Mouse (Mus musculus): ENCODE data around the gene Rap1a. TPM values are rescaled to one million over a fixed set of nuclear protein-coding genes. Genes with fewer than 3 reads are reported as not detected.

Gene Rap1a
- polyA plus RNA-seq, 1 experiment from 2014 or later, result 67.8 TPM

DNA sequence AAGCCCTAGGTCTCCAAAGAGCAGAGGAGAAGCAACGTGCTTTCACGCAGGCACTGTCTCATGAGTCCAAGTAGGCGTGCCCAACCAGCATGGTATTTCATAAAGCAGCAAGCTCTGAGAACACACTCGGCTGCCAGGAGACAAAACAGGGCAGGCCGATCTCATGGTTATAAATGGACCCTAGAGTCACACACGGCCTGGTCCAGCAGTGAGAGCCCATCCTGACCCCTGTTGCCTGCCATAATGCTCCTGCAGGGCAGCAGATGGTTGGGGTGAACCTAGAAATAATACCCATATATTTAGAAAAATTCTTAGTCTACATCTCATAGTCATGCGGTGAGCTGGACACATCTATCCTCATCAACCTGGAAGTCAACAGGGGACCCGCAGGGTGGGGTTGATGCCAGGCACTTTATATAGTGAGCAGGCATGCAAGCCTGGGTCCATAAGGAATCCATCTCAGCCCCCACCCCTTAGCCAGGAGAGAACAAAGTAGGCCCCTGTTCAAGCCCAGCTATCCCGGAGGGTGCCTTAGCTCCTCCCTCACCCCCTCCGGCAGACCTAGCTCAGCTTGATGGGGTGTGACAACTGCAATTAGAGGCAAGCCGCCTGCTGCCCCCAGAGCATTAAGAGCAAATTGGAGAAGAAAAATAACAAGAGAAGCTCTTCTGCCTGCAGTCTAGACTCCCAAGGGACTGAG, 83.1 kb downstream of the Rap1a start:
- Histone ChIP-seq H3K27me3 (ENCODE audit: control insufficient read depth, insufficient read depth, low read length) (no peaks in the 10 kb centered on the region), H3K9me3 (ENCODE audit: control insufficient read depth, low read length) (no peaks in the 10 kb centered on the region), H3K4me3 (replicated peaks; ENCODE audit: low read length) (no peak overlapping the region), H3K9ac (no peak overlapping the region; the same call in 1 of the 2 replicates), H3K36me3 (replicated peaks; ENCODE audit: control insufficient read depth, insufficient read depth) (no peaks in the 10 kb centered on the region; the same call in 1 of the 2 replicates), H3K4me2 (replicated peaks) (no peak overlapping the region), H3K27ac (peak overlapping the region; percentile 17; the same call in 1 of the 2 replicates), H3K4me1 (replicated peaks; ENCODE audit: control insufficient read depth, insufficient read depth, low read length) (peaks cover 16% of the 10 kb centered on the region; the same call in 1 of the 2 replicates)
- DNase-seq (ENCODE audit: low spot score) (peak; percentile 44), ATAC-seq (ENCODE audit: low FRiP score) (peak; percentile 54)
- WGBS, result 38% methylated on average over 11 of the region's 11 CpGs

DNA sequence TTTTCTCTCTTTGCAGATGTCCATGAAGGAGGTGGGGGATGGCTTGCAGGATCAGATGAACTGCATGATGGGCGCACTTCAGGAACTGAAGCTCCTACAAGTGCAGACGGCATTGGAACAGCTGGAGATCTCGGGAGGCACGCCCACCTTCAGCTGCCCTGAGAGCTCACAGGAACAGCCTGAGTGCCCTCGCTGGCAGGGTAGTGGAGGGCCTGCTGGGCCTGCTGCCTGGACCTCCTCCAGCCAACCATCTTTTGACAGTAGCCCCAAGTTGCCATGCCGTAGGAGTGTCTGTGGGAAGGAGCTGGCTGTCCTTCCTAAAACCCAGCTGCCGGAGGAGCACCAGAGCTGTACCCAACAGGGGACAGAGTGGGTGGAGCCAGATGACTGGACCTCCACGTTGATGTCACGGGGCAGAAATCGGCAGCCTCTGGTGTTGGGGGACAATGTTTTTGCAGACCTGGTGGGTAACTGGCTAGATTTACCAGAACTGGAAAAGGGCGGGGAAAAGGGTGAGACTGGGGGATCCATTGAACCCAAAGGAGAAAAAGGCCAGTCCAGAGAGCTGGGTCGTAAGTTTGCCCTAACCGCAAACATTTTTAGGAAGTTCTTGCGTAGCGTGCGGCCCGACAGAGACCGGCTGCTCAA, 84.7 kb downstream of the Rap1a start:
- 61% methylated on average over 18 of the region's 18 CpGs for WGBS
- Histone ChIP-seq H3K4me1 (replicated peaks; ENCODE audit: control insufficient read depth, insufficient read depth, low read length) (peaks cover 16% of the 10 kb centered on the region; the same call in 1 of the 2 replicates), H3K4me2 (replicated peaks) (no peak overlapping the region), H3K9ac (no peak overlapping the region), H3K9me3 (ENCODE audit: control insufficient read depth, low read length) (no peaks in the 10 kb centered on the region), H3K27me3 (ENCODE audit: control insufficient read depth, insufficient read depth, low read length) (no peaks in the 10 kb centered on the region), H3K4me3 (replicated peaks; ENCODE audit: low read length) (no peak overlapping the region), H3K36me3 (replicated peaks; ENCODE audit: control insufficient read depth, insufficient read depth) (no peaks in the 10 kb centered on the region; the same call in 1 of the 2 replicates), H3K27ac (no peak overlapping the region)
- no peak for ATAC-seq (ENCODE audit: low FRiP score)
- no peak for DNase-seq (ENCODE audit: low spot score)

DNA sequence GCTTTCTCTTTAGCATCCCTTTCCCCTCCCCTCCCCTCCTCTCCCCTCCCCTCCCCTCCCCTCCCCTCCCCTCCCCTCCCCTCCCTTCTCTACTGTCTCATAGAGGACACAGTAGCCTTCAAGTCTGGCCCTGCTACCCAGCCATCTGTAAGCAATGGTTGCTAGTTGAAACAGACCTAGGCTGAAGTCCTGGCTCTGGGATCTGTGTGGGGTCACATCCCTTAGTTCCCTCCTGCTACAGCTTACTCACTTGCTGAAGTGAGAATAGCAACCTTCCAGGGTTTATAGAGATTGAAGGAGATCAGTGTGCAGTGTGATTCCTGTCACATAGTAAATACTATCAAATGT, 86.3 kb downstream of the Rap1a start:
- Histone ChIP-seq H3K27ac (no peak overlapping the region), H3K9ac (no peak overlapping the region), H3K4me3 (replicated peaks; ENCODE audit: low read length) (no peak overlapping the region), H3K27me3 (ENCODE audit: control insufficient read depth, insufficient read depth, low read length) (no peaks in the 10 kb centered on the region), H3K36me3 (replicated peaks; ENCODE audit: control insufficient read depth, insufficient read depth) (no peaks in the 10 kb centered on the region; the same call in 1 of the 2 replicates), H3K4me2 (replicated peaks) (no peak overlapping the region), H3K9me3 (ENCODE audit: control insufficient read depth, low read length) (no peaks in the 10 kb centered on the region), H3K4me1 (replicated peaks; ENCODE audit: control insufficient read depth, insufficient read depth, low read length) (peaks cover 16% of the 10 kb centered on the region; the same call in 1 of the 2 replicates)
- ATAC-seq (ENCODE audit: low FRiP score), result no peak
- no peak for DNase-seq (ENCODE audit: low spot score)

DNA sequence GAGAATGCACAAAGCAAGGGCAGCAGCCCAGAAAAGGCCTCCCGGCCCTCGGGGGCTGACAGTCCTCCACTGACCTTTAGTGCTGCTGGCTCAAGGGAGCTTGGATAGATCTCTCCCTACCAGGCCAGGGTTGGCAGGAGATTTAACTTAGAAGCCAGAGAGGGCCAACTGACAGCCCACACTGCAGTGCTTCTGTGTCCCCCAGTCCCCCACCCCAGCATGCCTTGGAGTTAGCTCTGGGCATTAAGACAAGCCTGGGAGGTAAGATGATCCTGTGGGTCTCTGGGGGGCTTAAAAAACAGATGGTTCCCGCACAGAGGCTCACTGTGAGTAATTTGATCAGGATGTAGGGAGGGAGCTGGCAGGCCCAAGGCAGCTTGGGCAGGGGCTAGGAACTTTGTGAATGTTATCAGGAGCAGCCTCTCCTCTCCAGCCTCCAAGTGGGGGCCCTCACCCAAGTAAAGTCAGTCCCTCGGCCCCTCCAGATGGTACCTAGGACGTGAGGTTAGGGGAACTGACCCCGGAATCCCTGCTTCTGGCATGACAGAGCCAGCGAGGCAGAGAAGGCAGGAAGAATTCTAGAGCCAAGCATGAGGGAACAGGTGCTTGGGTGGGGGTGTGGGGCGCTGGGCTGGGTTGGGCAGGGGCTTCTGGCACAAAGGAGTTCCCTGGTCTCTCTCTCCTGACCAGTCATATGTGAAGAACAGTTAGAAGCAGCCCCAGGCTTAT, 86.9 kb downstream of the Rap1a start:
- H3K4me2 ChIP-seq (replicated peaks), result no peak overlapping the region
- no peaks in the 10 kb centered on the region for H3K9me3 ChIP-seq (ENCODE audit: control insufficient read depth, low read length)
- DNase-seq (ENCODE audit: low spot score) (no peak), ATAC-seq (ENCODE audit: low FRiP score) (peak; percentile 44; the same call in 1 of the 2 replicates)
- H3K27me3 ChIP-seq (ENCODE audit: control insufficient read depth, insufficient read depth, low read length), result no peaks in the 10 kb centered on the region
- peak overlapping the region; percentile 2; the same call in 1 of the 2 replicates for H3K27ac ChIP-seq
- 15% methylated on average over 8 of the region's 8 CpGs for WGBS
- no peaks in the 10 kb centered on the region; the same call in 1 of the 2 replicates for H3K36me3 ChIP-seq (replicated peaks; ENCODE audit: control insufficient read depth, insufficient read depth)
- H3K4me3 ChIP-seq (replicated peaks; ENCODE audit: low read length), result no peak overlapping the region
- no peak overlapping the region for H3K9ac ChIP-seq
- peaks cover 12% of the 10 kb centered on the region; the same call in 1 of the 2 replicates for H3K4me1 ChIP-seq (replicated peaks; ENCODE audit: control insufficient read depth, insufficient read depth, low read length)

DNA sequence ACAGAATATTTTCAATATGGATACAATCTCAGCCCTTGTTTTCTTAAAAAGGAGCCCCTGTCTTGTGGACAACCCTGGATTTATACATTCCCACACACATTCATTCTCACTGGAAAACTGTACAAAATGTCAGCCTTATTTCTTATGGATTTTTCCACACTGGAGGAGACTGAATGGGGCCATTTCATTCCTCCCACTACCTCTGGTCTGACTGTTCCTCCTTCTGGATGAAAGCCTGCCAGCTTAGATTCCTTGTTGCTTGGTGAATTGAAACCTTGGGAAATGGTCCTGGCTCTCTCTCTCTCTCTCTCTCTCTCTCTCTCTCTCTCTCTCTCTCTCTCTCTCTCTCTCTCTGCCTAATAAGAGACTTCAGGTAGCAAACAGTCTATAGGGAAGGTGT, 88.3 kb downstream of the Rap1a start:
- Histone ChIP-seq H3K36me3 (replicated peaks; ENCODE audit: control insufficient read depth, insufficient read depth) (no peaks in the 10 kb centered on the region; the same call in 1 of the 2 replicates), H3K4me1 (replicated peaks; ENCODE audit: control insufficient read depth, insufficient read depth, low read length) (peaks cover 3% of the 10 kb centered on the region; the same call in 1 of the 2 replicates), H3K9me3 (ENCODE audit: control insufficient read depth, low read length) (no peaks in the 10 kb centered on the region), H3K27ac (no peak overlapping the region), H3K4me3 (replicated peaks; ENCODE audit: low read length) (no peak overlapping the region), H3K27me3 (ENCODE audit: control insufficient read depth, insufficient read depth, low read length) (no peaks in the 10 kb centered on the region; the same call in 1 of the 2 replicates), H3K4me2 (replicated peaks) (no peak overlapping the region), H3K9ac (no peak overlapping the region)
- ATAC-seq (ENCODE audit: low FRiP score), result no peak
- DNase-seq (ENCODE audit: low spot score), result no peak

DNA sequence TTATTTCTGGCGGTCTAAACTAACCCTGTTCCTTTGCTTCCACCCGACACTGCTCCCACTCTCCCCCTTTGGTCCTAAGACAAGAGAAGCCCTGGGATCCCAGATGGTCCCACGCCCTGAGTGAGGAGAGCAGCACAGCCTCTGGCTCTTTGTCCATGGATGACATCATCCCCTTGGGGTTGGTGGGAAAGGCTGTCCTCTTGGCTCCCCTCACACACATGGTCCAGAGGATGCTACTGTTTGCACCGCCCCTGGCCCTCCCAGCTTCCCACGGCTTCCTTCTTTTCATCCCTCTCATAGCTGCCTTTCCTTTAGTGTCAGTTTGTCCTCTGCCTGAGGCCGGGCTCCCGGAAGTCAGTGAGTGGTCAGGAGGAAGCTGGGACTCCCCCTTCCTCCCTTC, 89.4 kb downstream of the Rap1a start:
- Histone ChIP-seq H3K4me1 (replicated peaks; ENCODE audit: control insufficient read depth, insufficient read depth, low read length) (no peaks in the 10 kb centered on the region), H3K27me3 (ENCODE audit: control insufficient read depth, insufficient read depth, low read length) (peaks cover 2% of the 10 kb centered on the region; the same call in 1 of the 2 replicates), H3K36me3 (replicated peaks; ENCODE audit: control insufficient read depth, insufficient read depth) (no peaks in the 10 kb centered on the region), H3K4me2 (replicated peaks) (no peak overlapping the region), H3K27ac (no peak overlapping the region), H3K4me3 (replicated peaks; ENCODE audit: low read length) (no peak overlapping the region), H3K9me3 (ENCODE audit: control insufficient read depth, low read length) (no peaks in the 10 kb centered on the region), H3K9ac (no peak overlapping the region)
- DNase-seq (ENCODE audit: low spot score) (no peak), ATAC-seq (ENCODE audit: low FRiP score) (no peak)
- WGBS, result 54% methylated on average over 7 of the region's 7 CpGs

DNA sequence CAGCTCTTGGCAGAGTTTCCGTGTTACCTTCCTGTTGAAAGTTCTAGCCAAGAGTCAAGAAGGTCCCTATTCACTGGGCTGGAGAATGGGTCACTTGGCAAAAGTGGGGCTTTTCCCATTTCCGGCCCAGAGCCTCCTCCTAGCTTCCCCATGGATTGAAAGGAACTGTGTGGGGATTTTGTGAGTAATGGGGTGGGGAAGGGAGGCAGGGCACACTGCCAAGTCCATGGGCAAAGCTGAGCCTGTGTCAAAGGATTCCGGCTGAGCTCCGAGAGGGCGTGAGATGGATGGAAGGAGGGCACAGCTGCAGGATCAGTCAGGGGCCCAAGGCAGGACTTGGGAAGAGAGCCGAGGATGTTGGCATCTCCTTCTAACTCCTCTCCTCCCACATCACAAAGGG, 90.9 kb downstream of the Rap1a start:
- H3K27me3 ChIP-seq (ENCODE audit: control insufficient read depth, insufficient read depth, low read length), result peaks cover 4% of the 10 kb centered on the region; the same call in 1 of the 2 replicates
- no peak overlapping the region for H3K27ac ChIP-seq

DNA sequence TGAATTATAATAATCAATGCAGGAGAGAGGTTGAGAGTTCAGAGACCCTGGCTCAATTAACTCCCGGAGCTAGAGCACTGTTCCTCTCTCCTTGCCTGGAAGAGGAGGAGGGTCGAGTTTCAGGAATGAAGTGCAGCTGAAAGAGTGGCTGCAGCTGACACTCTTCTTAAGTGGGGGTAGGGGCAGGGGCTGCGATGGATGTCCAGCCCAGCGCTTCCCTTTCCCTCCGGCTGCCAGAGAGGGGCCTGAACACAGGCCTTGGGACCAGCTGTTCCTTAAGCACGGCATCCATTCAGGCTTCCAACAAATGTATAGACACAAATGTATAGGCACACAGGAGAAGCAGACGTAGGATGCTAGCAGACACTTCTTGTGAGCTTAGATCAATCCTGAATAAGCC, 93.5 kb downstream of the Rap1a start:
- DNase-seq (ENCODE audit: low spot score) (no peak), ATAC-seq (ENCODE audit: low FRiP score) (no peak)
- 0 out of 2 replicates have a peak, but pooled peaks cover 10% of the 10 kb centered on the region for H3K4me1 ChIP-seq (replicated peaks; ENCODE audit: control insufficient read depth, insufficient read depth, low read length)
- H3K9me3 ChIP-seq (ENCODE audit: control insufficient read depth, low read length), result no peaks in the 10 kb centered on the region
- no peak overlapping the region for H3K27ac ChIP-seq
- 20% methylated on average over 7 of the region's 7 CpGs for WGBS
- no peak overlapping the region for H3K4me3 ChIP-seq (replicated peaks; ENCODE audit: low read length)
- H3K4me2 ChIP-seq (replicated peaks), result peak overlapping the region; percentile 98
- peaks cover 11% of the 10 kb centered on the region for H3K27me3 ChIP-seq (ENCODE audit: control insufficient read depth, insufficient read depth, low read length)
- no peaks in the 10 kb centered on the region for H3K36me3 ChIP-seq (replicated peaks; ENCODE audit: control insufficient read depth, insufficient read depth)
- 0 out of 2 replicates have a peak overlapping the region, but pooled peaks have one; percentile 29 for H3K9ac ChIP-seq

More for the DNA sequence above, 90.9 kb downstream of the Rap1a start:
- ATAC-seq (ENCODE audit: low FRiP score) (peak; percentile 70), DNase-seq (ENCODE audit: low spot score) (no peak)
- H3K36me3 ChIP-seq (replicated peaks; ENCODE audit: control insufficient read depth, insufficient read depth), result no peaks in the 10 kb centered on the region
- H3K4me2 ChIP-seq (replicated peaks), result no peak overlapping the region
- WGBS, result 31% methylated on average over 6 of the region's 6 CpGs
- no peaks in the 10 kb centered on the region for H3K9me3 ChIP-seq (ENCODE audit: control insufficient read depth, low read length)
- 0 out of 2 replicates have a peak, but pooled peaks cover 4% of the 10 kb centered on the region for H3K4me1 ChIP-seq (replicated peaks; ENCODE audit: control insufficient read depth, insufficient read depth, low read length)
- H3K4me3 ChIP-seq (replicated peaks; ENCODE audit: low read length), result no peak overlapping the region
- no peak overlapping the region for H3K9ac ChIP-seq
